In genomic region chr13:99617457-99617856, GRCm38 (mm10) we compare ENCODE assay signal across 23 mouse cellular contexts.
"Had no signal": no experiment of that assay in that cellular context is flagged by ENCODE, and none has a peak within 500 bp of the region (broad histone marks: within the 10 kb centered on the region; RNA-seq: fewer than 3 reads in every experiment).

No protein-coding gene starts in this region.

- H3K9ac ChIP-seq: limb, embryonic 13.5 days; liver, embryonic 12.5 days; liver, embryonic 15.5 days; lung, embryonic 15.5 days had no signal

- H3K4me1 ChIP-seq: liver, embryonic 12.5 days; liver, embryonic 15.5 days; lung, embryonic 15.5 days; megakaryocyte, embryonic 14.5 days had no signal

- H3K9me3 ChIP-seq: liver, embryonic 12.5 days; liver, embryonic 15.5 days; lung, embryonic 15.5 days; midbrain, embryonic 10.5 days had no signal

- H3K27me3 ChIP-seq: limb, embryonic 13.5 days; liver, embryonic 12.5 days; liver, embryonic 15.5 days; lung, embryonic 15.5 days; megakaryocyte, embryonic 14.5 days had no signal

- H3K4me2 ChIP-seq: limb, embryonic 13.5 days; liver, embryonic 12.5 days; liver, embryonic 15.5 days; lung, embryonic 15.5 days had no signal

- H3K36me3 ChIP-seq: limb, embryonic 13.5 days; liver, embryonic 12.5 days; liver, embryonic 15.5 days; lung, embryonic 15.5 days; midbrain, embryonic 10.5 days had no signal

- DNase-seq: kidney, adult 18-20 months; kidney, adult 9 months; kidney, postnatal 14 days; kidney, postnatal 4 days; left cerebral cortex, postnatal 4 days; liver; lung, adult 18-20 months; lung, postnatal 10 days; lung, postnatal 36 days; midbrain, embryonic 14.5 days; right cerebral cortex, adult 18-20 months; right cerebral cortex, postnatal 14 days; right cerebral cortex, postnatal 4 days; thymus, adult 2 months; thymus, postnatal 14 days; thymus, postnatal 4 days had no signal

- ATAC-seq: liver, embryonic 12.5 days had no signal

- H3K27ac ChIP-seq: limb, embryonic 13.5 days; liver, embryonic 12.5 days; liver, embryonic 15.5 days; lung, embryonic 15.5 days; midbrain, embryonic 10.5 days; stomach, postnatal 0 days had no signal

- H3K4me3 ChIP-seq: limb, embryonic 13.5 days; liver, embryonic 12.5 days; liver, embryonic 15.5 days; lung, embryonic 15.5 days; megakaryocyte, embryonic 14.5 days; midbrain, embryonic 10.5 days had no signal
